ENCODE assay signal across 8 mouse cellular contexts in the genomic region with DNA sequence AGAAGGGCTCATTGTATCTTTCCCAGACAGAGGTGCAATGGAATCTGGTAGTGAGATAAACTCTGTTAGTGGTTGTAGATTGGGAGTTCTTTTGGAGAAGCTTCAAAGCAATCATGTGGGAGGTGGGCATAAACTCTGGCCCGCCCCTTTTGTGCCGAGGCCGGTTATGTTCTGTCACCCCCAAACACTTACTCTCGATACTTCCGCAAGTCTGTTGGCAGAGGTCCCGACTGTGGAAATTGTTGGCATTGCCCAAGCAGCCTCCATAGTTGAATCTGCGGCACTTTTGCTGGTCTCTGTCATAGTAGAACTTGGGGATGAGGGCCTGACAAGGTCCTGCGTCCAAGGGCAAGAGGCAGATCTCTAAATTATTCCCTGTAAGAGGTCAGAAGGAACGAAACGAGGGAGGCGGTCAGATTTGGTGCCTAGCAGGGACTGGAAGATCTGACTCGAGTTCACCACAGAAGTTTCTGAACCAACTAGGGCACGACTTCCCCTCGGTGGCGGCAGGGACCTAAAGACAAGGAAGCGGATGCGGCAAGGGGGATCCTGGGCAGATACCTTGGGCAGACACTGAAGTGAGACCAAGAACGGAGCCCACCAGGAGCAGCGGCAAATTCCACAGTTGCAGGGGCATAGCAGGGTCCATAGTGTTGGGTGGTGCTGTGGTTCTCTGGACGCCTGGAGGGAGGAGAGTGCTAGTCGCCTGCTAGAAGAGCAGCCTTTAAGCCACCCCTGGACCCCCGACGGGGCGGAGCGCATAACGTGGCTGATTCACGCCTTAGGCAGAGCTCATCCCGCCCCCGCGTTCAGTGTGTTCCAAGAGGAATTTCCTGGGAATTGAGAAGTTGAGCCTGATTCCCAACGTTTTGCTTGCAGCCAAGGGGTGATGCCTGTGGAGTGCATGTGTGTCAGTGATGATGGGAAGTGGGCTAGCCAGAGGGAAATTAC. TPM values are rescaled to one million over a fixed set of nuclear protein-coding genes. Genes with fewer than 3 reads are reported as not detected.
A peak's percentile ranks its signal among the peaks of the same experiment; 100 is the strongest.
DNase-seq lines count a peak whose midpoint lies in the region; ATAC-seq and TF ChIP-seq lines count a peak whose summit lies in the region.

No protein-coding gene starts in this region.

- peak overlapping the region; percentile 66 for H3K4me2 ChIP-seq in liver, postnatal 0 days (ENCODE audit: low read depth, low read length)
- peak overlapping the region; percentile 44 for H3K4me2 ChIP-seq in neural tube, embryonic 12.5 days (replicated peaks)

- TF ChIP-seq EP300 in liver, postnatal 0 days (IDR thresholded peaks at IDR 0.05; ENCODE audit: low read depth), result no peak

- peak; percentile 3 for DNase-seq in layer of hippocampus, adult 11-12 months (ENCODE audit: low spot score)
- no peak for DNase-seq in layer of hippocampus, adult 9-10 months (ENCODE audit: low spot score)
- peak; percentile 19 for DNase-seq in embryonic facial prominence, embryonic 10.5 days (ENCODE audit: low spot score)
- peak; percentile 37 for DNase-seq in heart, adult 8-10 months (ENCODE audit: low spot score)
- peak; percentile 11 for DNase-seq in kidney, adult 11 months
- peak; percentile 24 for DNase-seq in liver, postnatal 0 days

- peaks cover 6% of the 10 kb centered on the region for H3K4me1 ChIP-seq in embryonic facial prominence, embryonic 10.5 days
- peaks cover 7% of the 10 kb centered on the region; the same call in 1 of the 2 replicates for H3K4me1 ChIP-seq in liver, postnatal 0 days (ENCODE audit: insufficient read depth)
- no peaks in the 10 kb centered on the region for H3K4me1 ChIP-seq in neural tube, embryonic 12.5 days

- H3K4me3 ChIP-seq in embryonic facial prominence, embryonic 10.5 days, result peak overlapping the region; percentile 43
- peak overlapping the region; percentile 32 for H3K4me3 ChIP-seq in liver, postnatal 0 days (ENCODE audit: low read depth, low read length)
- no peak overlapping the region; the same call in 1 of the 2 replicates for H3K4me3 ChIP-seq in neural tube, embryonic 12.5 days

- TF ChIP-seq CTCF in liver, postnatal 0 days (IDR thresholded peaks at IDR 0.05; ENCODE audit: low read depth), result no peak

- no peak overlapping the region for H3K9ac ChIP-seq in liver, postnatal 0 days (replicated peaks)
- H3K9ac ChIP-seq in neural tube, embryonic 12.5 days, result no peak overlapping the region

- 0 out of 2 replicates have a peak, but pooled peaks cover 4% of the 10 kb centered on the region for H3K9me3 ChIP-seq in embryonic facial prominence, embryonic 10.5 days
- H3K9me3 ChIP-seq in liver, postnatal 0 days (ENCODE audit: low read length), result no peaks in the 10 kb centered on the region
- H3K9me3 ChIP-seq in neural tube, embryonic 12.5 days, result no peaks in the 10 kb centered on the region

- H3K27ac ChIP-seq in embryonic facial prominence, embryonic 10.5 days (replicated peaks), result no peak overlapping the region
- no peak overlapping the region for H3K27ac ChIP-seq in liver, postnatal 0 days (ENCODE audit: low read depth)
- H3K27ac ChIP-seq in neural tube, embryonic 12.5 days, result no peak overlapping the region

- WGBS in embryonic facial prominence, embryonic 10.5 days, result 25% methylated on average over 31 of the region's 31 CpGs
- WGBS in liver, postnatal 0 days (ENCODE audit: insufficient replicate concordance), result 23% methylated on average over 31 of the region's 31 CpGs
- 30% methylated on average over 31 of the region's 31 CpGs for WGBS in neural tube, embryonic 12.5 days

- H3K36me3 ChIP-seq in embryonic facial prominence, embryonic 10.5 days (replicated peaks), result no peaks in the 10 kb centered on the region
- no peaks in the 10 kb centered on the region for H3K36me3 ChIP-seq in liver, postnatal 0 days (replicated peaks; ENCODE audit: insufficient read depth, low read length)
- H3K36me3 ChIP-seq in neural tube, embryonic 12.5 days, result no peaks in the 10 kb centered on the region

- H3K27me3 ChIP-seq in embryonic facial prominence, embryonic 10.5 days (replicated peaks; ENCODE audit: low read depth, poor library complexity, severe bottlenecking), result peaks cover 22% of the 10 kb centered on the region
- H3K27me3 ChIP-seq in liver, postnatal 0 days (ENCODE audit: insufficient read depth, low read length), result no peaks in the 10 kb centered on the region
- no peaks in the 10 kb centered on the region for H3K27me3 ChIP-seq in neural tube, embryonic 12.5 days (replicated peaks)

- ATAC-seq in liver, postnatal 0 days, result no peak
- ATAC-seq in neural tube, embryonic 12.5 days (ENCODE audit: low FRiP score, low read depth), result no peak
- ATAC-seq in CD4-positive, CD25-positive, alpha-beta regulatory T cell, adult 4 months, result no peak

RNA-seq across cellular contexts. Expression of a gene that starts 20.8 kb away (rescaled TPM):
- polyA plus RNA-seq in embryonic facial prominence, embryonic 10.5 days (2016; fragmentation: Nextera tagmentation; extraction: Ambion mirVana), result 0.79 and 0.85 TPM in 2 replicates
- under 1 TPM; 0.53 to 0.89 (median 0.75) TPM for total RNA-seq in heart, adult 8-10 months (2022)
- polyA plus RNA-seq in liver, postnatal 0 days (2015; fragmentation: Nextera tagmentation; extraction: Ambion mirVana), result 34.0 and 35.9 TPM in 2 replicates
- 0.57 and 0.64 TPM in 2 replicates for polyA plus RNA-seq in neural tube, embryonic 12.5 days (2016; fragmentation: Nextera tagmentation; extraction: Ambion mirVana)
- under 1 TPM in 1 of 2 experiments, not detected in 1; 0.22 TPM for polyA plus RNA-seq in CD4-positive, CD25-positive, alpha-beta regulatory T cell, adult 4 months (2017; shearing (Covaris generic))

RNA-seq across cellular contexts. Expression of a gene that starts 25.6 kb away (rescaled TPM):
- not detected in 2 replicates for polyA plus RNA-seq in embryonic facial prominence, embryonic 10.5 days (2016; fragmentation: Nextera tagmentation; extraction: Ambion mirVana)
- not detected for total RNA-seq in heart, adult 8-10 months (2022)
- 0.08 and 0.27 TPM in 2 replicates for polyA plus RNA-seq in liver, postnatal 0 days (2015; fragmentation: Nextera tagmentation; extraction: Ambion mirVana)
- polyA plus RNA-seq in neural tube, embryonic 12.5 days (2016; fragmentation: Nextera tagmentation; extraction: Ambion mirVana), result not detected in 2 replicates
- polyA plus RNA-seq in CD4-positive, CD25-positive, alpha-beta regulatory T cell, adult 4 months (2017; shearing (Covaris generic)), result not detected

RNA-seq across cellular contexts. Expression of a gene that starts 35.8 kb away (rescaled TPM):
- polyA plus RNA-seq in embryonic facial prominence, embryonic 10.5 days (2016; fragmentation: Nextera tagmentation; extraction: Ambion mirVana), result 34.8 and 38.9 TPM in 2 replicates
- total RNA-seq in heart, adult 8-10 months (2022), result 10 to 100 TPM; 40.1 to 73.9 (median 62.2) TPM
- polyA plus RNA-seq in liver, postnatal 0 days (2015; fragmentation: Nextera tagmentation; extraction: Ambion mirVana), result 36.9 and 38.8 TPM in 2 replicates
- polyA plus RNA-seq in neural tube, embryonic 12.5 days (2016; fragmentation: Nextera tagmentation; extraction: Ambion mirVana), result 37.2 and 42.7 TPM in 2 replicates
- polyA plus RNA-seq in CD4-positive, CD25-positive, alpha-beta regulatory T cell, adult 4 months (2017; shearing (Covaris generic)), result not detected

Comparison
In these comparisons a context has a peak if more than half of its experiments do, and no peak if none do; other contexts are left out.
1. RNA of a gene that starts 20.8 kb away (polyA plus RNA-seq): 34.0 to 35.9 TPM in liver, postnatal 0 days; 0.79 to 0.85 TPM in embryonic facial prominence, embryonic 10.5 days, 0.57 to 0.64 TPM in neural tube, embryonic 12.5 days and 0.22 TPM in CD4-positive, CD25-positive, alpha-beta regulatory T cell, adult 4 months; every median in the first group is over 10 times any median in the second.
2. RNA of a gene that starts 35.8 kb away (polyA plus RNA-seq): 37.2 to 42.7 TPM in neural tube, embryonic 12.5 days, 34.8 to 38.9 TPM in embryonic facial prominence, embryonic 10.5 days and 36.9 to 38.8 TPM in liver, postnatal 0 days; not detected in CD4-positive, CD25-positive, alpha-beta regulatory T cell, adult 4 months; every median in the first group is over 10 times any median in the second.